Mouse (Mus musculus) embryo, embryonic 9.5 days (tissue): ENCODE data around the gene Acpp.

ENCODE experiments used
- DNase-seq: peaks from one replicate; pipeline ENCODE4 v3.0.0-alpha.2; 2017; ENCODE audit errors: extremely low spot score

The Acpp gene

GRCm38 (mm10) chr9:104304800-104305199 is 32.7 kb downstream of the Acpp start:
- no peak for DNase-seq

GRCm38 (mm10) chr9:104304376-104304775 is 33.2 kb downstream of the Acpp start:
- DNase-seq: no peak

- DNase-seq: no peak
These were observed 37.0 kb downstream of the Acpp start for GRCm38 (mm10) chr9:104300569-104300968.

GRCm38 (mm10) chr9:104297041-104297440 is 40.5 kb downstream of the Acpp start:
- no peak for DNase-seq

GRCm38 (mm10) chr9:104284934-104285333 is 52.6 kb downstream of the Acpp start:
- no peak for DNase-seq

GRCm38 (mm10) chr9:104282536-104282935 is 55.0 kb downstream of the Acpp start:
- no peak for DNase-seq

- no peak for DNase-seq
These were observed 55.8 kb downstream of the Acpp start for GRCm38 (mm10) chr9:104281737-104282136.

- no peak for DNase-seq
These were observed 56.6 kb downstream of the Acpp start for GRCm38 (mm10) chr9:104280725-104281495.

- DNase-seq: peak; percentile 43
These were observed 59.9 kb downstream of the Acpp start for GRCm38 (mm10) chr9:104277528-104278162.

GRCm38 (mm10) chr9:104275084-104275785 is 62.3 kb downstream of the Acpp start:
- DNase-seq: no peak

- no peak for DNase-seq
These were observed 65.5 kb downstream of the Acpp start for GRCm38 (mm10) chr9:104272057-104272456.

GRCm38 (mm10) chr9:104271642-104272041 is 65.9 kb downstream of the Acpp start:
- DNase-seq: no peak

GRCm38 (mm10) chr9:104269944-104270343 is 67.6 kb downstream of the Acpp start:
- no peak for DNase-seq

GRCm38 (mm10) chr9:104269349-104269871 is 68.1 kb downstream of the Acpp start:
- no peak for DNase-seq

- DNase-seq: no peak
These were observed 73.0 kb downstream of the Acpp start for GRCm38 (mm10) chr9:104264567-104264966.

- peak; percentile 97 for DNase-seq
These were observed 74.7 kb downstream of the Acpp start, which contains the start of gene Dnajc13 for GRCm38 (mm10) chr9:104262823-104263352. Gene Dnajc13 (minus strand): TSS chr9:104262930.

GRCm38 (mm10) chr9:104262016-104262762 is 75.4 kb downstream of the Acpp start:
- DNase-seq: peak; percentile 68

GRCm38 (mm10) chr9:104260306-104260705 is 77.2 kb downstream of the Acpp start:
- no peak for DNase-seq

- no peak for DNase-seq
These were observed 81.5 kb downstream of the Acpp start for GRCm38 (mm10) chr9:104256085-104256484.

GRCm38 (mm10) chr9:104254408-104255180 is 83.0 kb downstream of the Acpp start:
- no peak for DNase-seq

GRCm38 (mm10) chr9:104252637-104253036 is 84.9 kb downstream of the Acpp start:
- DNase-seq: no peak
